ENCODE assay signal across 17 mouse cellular contexts in the genomic region with DNA sequence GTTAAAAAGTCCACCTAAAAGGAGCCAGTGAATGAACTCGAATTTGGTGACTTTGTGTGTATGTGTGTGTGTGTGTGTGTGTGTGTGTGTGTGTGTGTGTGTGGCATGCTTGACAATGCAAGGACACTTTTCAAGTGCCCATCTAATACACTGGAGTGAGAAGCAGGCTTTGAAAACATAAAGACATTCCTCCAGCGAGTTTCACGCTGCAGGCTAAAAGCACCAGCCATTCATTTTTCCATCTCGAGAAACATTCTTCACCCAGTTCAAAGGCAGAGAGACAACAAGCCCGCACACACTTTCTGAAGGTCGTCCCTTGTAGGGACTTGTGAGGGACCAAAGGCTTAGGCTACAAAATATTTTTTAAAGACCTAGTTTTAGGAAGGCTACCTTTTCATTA. TPM values are rescaled to one million over a fixed set of nuclear protein-coding genes. Genes with fewer than 3 reads are reported as not detected.
DNase-seq lines count a peak whose midpoint lies in the region; ATAC-seq and TF ChIP-seq lines count a peak whose summit lies in the region.
"Had no signal": no experiment of that assay in that cellular context is flagged by ENCODE, and none has a peak within 500 bp of the region (broad histone marks: within the 10 kb centered on the region; RNA-seq: fewer than 3 reads in every experiment).

No protein-coding gene starts in this region.

- no peak overlapping the region for H3K4me2 ChIP-seq in heart, embryonic 14.5 days (ENCODE audit: low read length)
- H3K4me2 ChIP-seq in embryonic facial prominence, embryonic 11.5 days (ENCODE audit: low read depth, low read length) = no peak overlapping the region
- H3K4me2 ChIP-seq in midbrain, embryonic 11.5 days = no peak overlapping the region; the same call in 1 of the 2 replicates
- H3K4me2 ChIP-seq: intestine, embryonic 15.5 days had no signal

- 31% methylated on average over 6 of the region's 6 CpGs for WGBS in heart, embryonic 14.5 days
- 41% methylated on average over 6 of the region's 6 CpGs for WGBS in embryonic facial prominence, embryonic 11.5 days
- WGBS in midbrain, embryonic 11.5 days = 25% methylated on average over 6 of the region's 6 CpGs

- no peaks in the 10 kb centered on the region for H3K9me3 ChIP-seq in heart, embryonic 14.5 days (ENCODE audit: control insufficient read depth, low read length)
- H3K9me3 ChIP-seq in embryonic facial prominence, embryonic 11.5 days (replicated peaks; ENCODE audit: control insufficient read depth, low read length) = no peaks in the 10 kb centered on the region
- H3K9me3 ChIP-seq in midbrain, embryonic 11.5 days (ENCODE audit: control insufficient read depth, low read length) = no peaks in the 10 kb centered on the region
- H3K9me3 ChIP-seq: intestine, embryonic 15.5 days; limb, embryonic 13.5 days had no signal

- DNase-seq in heart, adult 9 months (ENCODE audit: low spot score in 2 of 2) = no peak
- DNase-seq in brain, embryonic 14.5 days (ENCODE audit: low read depth) = peak; percentile 68
- DNase-seq in embryonic facial prominence, embryonic 11.5 days (ENCODE audit: low spot score) = peak; percentile 36
- DNase-seq in midbrain, embryonic 11.5 days (ENCODE audit: low spot score, missing footprints) = peak; percentile 89
- DNase-seq in right cerebral cortex, postnatal 25 days = no peak
- DNase-seq: cerebellum, adult 2 months; gastrocnemius, postnatal 14 days; kidney, postnatal 10 days; layer of hippocampus, postnatal 36 days; lung, adult 18-20 months; right cerebral cortex, postnatal 4 days had no signal

- H3K9ac ChIP-seq in heart, embryonic 14.5 days (ENCODE audit: low read length) = no peak overlapping the region
- no peak overlapping the region for H3K9ac ChIP-seq in embryonic facial prominence, embryonic 11.5 days (replicated peaks; ENCODE audit: low read length)
- H3K9ac ChIP-seq in midbrain, embryonic 11.5 days (ENCODE audit: low read length) = no peak overlapping the region
- H3K9ac ChIP-seq: intestine, embryonic 15.5 days; limb, embryonic 13.5 days had no signal

- no peak for TF ChIP-seq POLR2A in brain, embryonic 14.5 days (IDR thresholded peaks at IDR 0.05; ENCODE audit: borderline replicate concordance, extremely low read depth, insufficient read depth, insufficient read length, poor library complexity, severe bottlenecking)

- no peak for ATAC-seq in heart, embryonic 14.5 days (ENCODE audit: insufficient number of reproducible peaks, insufficient read depth, low FRiP score, low read depth)
- no peak for ATAC-seq in embryonic facial prominence, embryonic 11.5 days (replicated peaks; ENCODE audit: insufficient number of reproducible peaks, low FRiP score, low TSS enrichment, low read depth)
- peak; percentile 78 for ATAC-seq in midbrain, embryonic 11.5 days (ENCODE audit: low FRiP score)
- ATAC-seq in erythroblast, adult 5-6 weeks (replicated peaks; ENCODE audit: low FRiP score, poor library complexity, severe bottlenecking) = no peak
- ATAC-seq: intestine, embryonic 15.5 days had no signal

- TF ChIP-seq CTCF in brain, embryonic 14.5 days (IDR thresholded peaks at IDR 0.05; ENCODE audit: borderline replicate concordance, extremely low read depth, insufficient read depth, insufficient read length) = no peak

- H3K27me3 ChIP-seq in heart, embryonic 14.5 days (ENCODE audit: control insufficient read depth, insufficient read depth, low read length) = no peaks in the 10 kb centered on the region
- no peaks in the 10 kb centered on the region for H3K27me3 ChIP-seq in embryonic facial prominence, embryonic 11.5 days (ENCODE audit: control insufficient read depth, insufficient read depth, low read length)
- no peaks in the 10 kb centered on the region for H3K27me3 ChIP-seq in midbrain, embryonic 11.5 days (ENCODE audit: control insufficient read depth, insufficient read depth, low read length)
- H3K27me3 ChIP-seq: CH12.LX; intestine, embryonic 15.5 days; limb, embryonic 13.5 days had no signal

- H3K4me1 ChIP-seq in heart, embryonic 14.5 days (ENCODE audit: control insufficient read depth in 2 of 2, insufficient read depth in 2 of 2, low read length in 2 of 2) = peaks cover 9 to 42% of the 10 kb centered on the region in 2 experiments
- no peaks in the 10 kb centered on the region for H3K4me1 ChIP-seq in embryonic facial prominence, embryonic 11.5 days (ENCODE audit: control insufficient read depth, insufficient read depth, low read length)
- peaks cover 10% of the 10 kb centered on the region; the same call in 1 of the 2 replicates for H3K4me1 ChIP-seq in midbrain, embryonic 11.5 days (ENCODE audit: control insufficient read depth, insufficient read depth, low read length)

- peak overlapping the region; percentile 16 to 29; a peak in 2 of 4 replicates for H3K27ac ChIP-seq in heart, embryonic 14.5 days (replicated peaks in 1 of 2; ENCODE audit: control insufficient read depth in 1 of 2, insufficient read depth in 1 of 2, low read depth in 2 of 2, low read length in 2 of 2)
- H3K27ac ChIP-seq in embryonic facial prominence, embryonic 11.5 days (replicated peaks; ENCODE audit: low read depth, low read length) = no peak overlapping the region
- no peak overlapping the region; the same call in 1 of the 2 replicates for H3K27ac ChIP-seq in midbrain, embryonic 11.5 days (ENCODE audit: low read depth, low read length)
- H3K27ac ChIP-seq: intestine, embryonic 15.5 days had no signal

- peaks cover 43% of the 10 kb centered on the region for H3K36me3 ChIP-seq in heart, embryonic 14.5 days (ENCODE audit: control insufficient read depth, insufficient read depth, low read length)
- H3K36me3 ChIP-seq in embryonic facial prominence, embryonic 11.5 days (replicated peaks; ENCODE audit: control insufficient read depth, insufficient read depth, low read depth, low read length) = peaks cover 3% of the 10 kb centered on the region; the same call in 1 of the 2 replicates
- H3K36me3 ChIP-seq in midbrain, embryonic 11.5 days (ENCODE audit: control insufficient read depth, insufficient read depth, low read length) = no peaks in the 10 kb centered on the region
- H3K36me3 ChIP-seq: intestine, embryonic 15.5 days had no signal

- H3K4me3 ChIP-seq in heart, embryonic 14.5 days (ENCODE audit: control insufficient read depth in 1 of 2, insufficient read depth in 1 of 2, low read depth in 1 of 2, low read length in 2 of 2) = no peak overlapping the region
- no peak overlapping the region for H3K4me3 ChIP-seq in embryonic facial prominence, embryonic 11.5 days (ENCODE audit: low read depth, low read length)
- H3K4me3 ChIP-seq in midbrain, embryonic 11.5 days (ENCODE audit: low read depth, low read length) = no peak overlapping the region
- H3K4me3 ChIP-seq: intestine, embryonic 15.5 days; limb, embryonic 13.5 days had no signal

RNA-seq across cellular contexts. Expression of a gene that starts 17.7 kb away (rescaled TPM):
- 10.5 and 10.7 TPM in 2 replicates for polyA plus RNA-seq in heart, embryonic 14.5 days (2014; fragmentation: Nextera tagmentation; extraction: Ambion mirVana)
- 11.8 and 17.6 TPM in 2 replicates for polyA plus RNA-seq in brain, embryonic 14.5 days (2012; rRNA removed)
- polyA plus RNA-seq in embryonic facial prominence, embryonic 11.5 days (2014; fragmentation: Nextera tagmentation; extraction: Ambion mirVana) = 7.9 and 8.3 TPM in 2 replicates
- polyA plus RNA-seq in midbrain, embryonic 11.5 days (2014; fragmentation: Nextera tagmentation; extraction: Ambion mirVana) = 5.3 and 5.9 TPM in 2 replicates
- 0.42 TPM in 1 of 2 replicates, not detected in the other for total RNA-seq in erythroblast, adult 5-6 weeks (2015; ENCODE audit: low replicate concordance)
- not detected in 2 replicates for total RNA-seq in erythroblast, adult 5-6 weeks (2017; ENCODE audit: low replicate concordance)
- total RNA-seq: CH12.LX had no signal

RNA-seq across cellular contexts. Expression of a gene that starts 40.6 kb away (rescaled TPM):
- 38.8 and 40.1 TPM in 2 replicates for polyA plus RNA-seq in heart, embryonic 14.5 days (2014; fragmentation: Nextera tagmentation; extraction: Ambion mirVana)
- polyA plus RNA-seq in brain, embryonic 14.5 days (2012; rRNA removed) = 0.05 and 0.15 TPM in 2 replicates
- polyA plus RNA-seq in embryonic facial prominence, embryonic 11.5 days (2014; fragmentation: Nextera tagmentation; extraction: Ambion mirVana) = 31.9 and 35.9 TPM in 2 replicates
- polyA plus RNA-seq in midbrain, embryonic 11.5 days (2014; fragmentation: Nextera tagmentation; extraction: Ambion mirVana) = 22.6 and 23.7 TPM in 2 replicates
- not detected in 2 replicates for total RNA-seq in erythroblast, adult 5-6 weeks (2015; ENCODE audit: low replicate concordance)
- not detected in 2 replicates for total RNA-seq in erythroblast, adult 5-6 weeks (2017; ENCODE audit: low replicate concordance)
- total RNA-seq: CH12.LX; gastrocnemius, postnatal 14 days; layer of hippocampus, postnatal 36 days had no signal
- polyA plus RNA-seq: cerebellum, adult 2 months; cortical plate, adult 2 months had no signal

RNA-seq across cellular contexts. Expression of a gene that starts 42.7 kb away (rescaled TPM):
- 7.0 and 8.7 TPM in 2 replicates for polyA plus RNA-seq in heart, embryonic 14.5 days (2014; fragmentation: Nextera tagmentation; extraction: Ambion mirVana)
- 4.5 and 6.3 TPM in 2 replicates for polyA plus RNA-seq in brain, embryonic 14.5 days (2012; rRNA removed)
- 6.7 and 6.9 TPM in 2 replicates for polyA plus RNA-seq in embryonic facial prominence, embryonic 11.5 days (2014; fragmentation: Nextera tagmentation; extraction: Ambion mirVana)
- 7.2 and 7.7 TPM in 2 replicates for polyA plus RNA-seq in midbrain, embryonic 11.5 days (2014; fragmentation: Nextera tagmentation; extraction: Ambion mirVana)
- total RNA-seq in erythroblast, adult 5-6 weeks (2015; ENCODE audit: low replicate concordance) = 3.6 and 5.2 TPM in 2 replicates
- total RNA-seq in erythroblast, adult 5-6 weeks (2017; ENCODE audit: low replicate concordance) = 4.6 and 7.6 TPM in 2 replicates

Comparison
In these comparisons a context has a peak if more than half of its experiments do, and no peak if none do; other contexts are left out.
1. H3K27ac ChIP-seq: peak in heart, embryonic 14.5 days (2 of 2); none in embryonic facial prominence, embryonic 11.5 days (single experiment) and midbrain, embryonic 11.5 days (single experiment).
2. DNase-seq: peak in brain, embryonic 14.5 days (single experiment), embryonic facial prominence, embryonic 11.5 days (single experiment) and midbrain, embryonic 11.5 days (single experiment); none in heart, adult 9 months (0 of 2) and right cerebral cortex, postnatal 25 days (single experiment).
3. RNA of a gene that starts 40.6 kb away (polyA plus RNA-seq): 38.8 to 40.1 TPM in heart, embryonic 14.5 days, 31.9 to 35.9 TPM in embryonic facial prominence, embryonic 11.5 days and 22.6 to 23.7 TPM in midbrain, embryonic 11.5 days; 0.05 to 0.15 TPM in brain, embryonic 14.5 days; every median in the first group is over 10 times any median in the second.